Mouse (Mus musculus) right cerebral cortex, adult 18-20 months (tissue): ENCODE measurements at regions not wholly inside any gene's neighbourhood (a gene's known extent, or its start where the extent isn't known, plus 50 kb on each side); places are given as distances from the start of the nearest gene placed in this dataset.

Source experiments
- DNase-seq: peaks from one replicate; pipeline ENCODE4 v3.0.0; 2022; ENCODE audit warnings: mixed read lengths

DNA sequence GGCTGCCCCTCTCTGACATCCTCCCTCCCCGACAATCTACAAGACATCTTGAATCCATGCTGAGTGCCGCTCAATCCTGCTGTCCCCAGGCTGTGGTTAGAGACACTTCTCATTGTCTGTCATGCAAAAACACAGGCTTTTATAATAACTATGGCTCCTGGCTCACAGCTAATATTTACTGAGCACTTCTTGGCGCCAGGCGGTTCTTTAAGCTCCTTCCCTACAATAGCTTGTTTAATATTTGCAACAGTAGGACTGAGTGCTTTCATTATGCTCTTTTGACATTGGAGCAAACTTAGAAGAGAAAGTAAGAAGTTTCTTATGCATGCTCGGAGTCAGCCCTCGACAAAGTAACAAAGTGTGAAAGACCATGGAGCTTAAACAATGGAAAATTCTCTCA is 151.6 kb upstream of the Irx6 start:
- no peak for DNase-seq

DNA sequence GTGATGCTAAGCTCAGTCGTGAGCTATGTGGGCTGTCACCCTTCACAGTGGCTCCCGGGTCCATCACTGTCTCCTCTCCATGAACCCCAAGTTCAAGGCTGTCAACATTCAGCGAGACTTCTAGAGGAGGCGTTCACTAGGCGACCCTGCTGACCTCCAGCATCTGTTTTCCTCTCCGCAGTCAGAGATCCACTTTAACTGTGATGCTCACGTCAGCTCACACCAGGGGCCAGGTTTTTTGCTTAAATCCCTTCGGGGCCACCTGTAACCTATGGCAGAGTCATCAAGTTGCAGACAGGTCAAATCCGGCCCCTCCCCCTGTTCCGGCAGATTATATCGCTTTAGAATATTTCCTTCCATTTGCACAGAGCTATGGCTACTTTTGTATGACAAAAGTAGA is 144.3 kb upstream of the Irx6 start:
- DNase-seq: no peak

DNA sequence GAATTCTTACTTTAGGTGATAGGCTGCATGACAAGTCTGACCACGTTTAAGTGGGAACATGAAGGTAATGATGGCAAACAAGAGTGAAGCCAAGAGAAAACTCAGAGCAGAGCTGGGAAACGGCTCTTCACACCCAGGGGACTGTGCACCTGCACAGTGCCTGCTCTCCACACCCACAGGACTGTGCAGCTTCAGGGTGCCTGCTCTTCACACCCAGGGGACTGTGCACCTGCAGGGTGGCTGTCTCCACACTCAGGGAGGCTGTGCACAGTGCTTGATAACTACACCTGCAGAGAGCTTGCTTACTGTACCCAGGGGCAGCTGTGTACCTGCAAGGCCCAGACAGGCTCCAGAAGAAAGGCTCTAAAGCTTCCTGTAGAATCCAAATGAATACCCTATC is 133.5 kb upstream of the Irx6 start:
- DNase-seq: no peak

DNA sequence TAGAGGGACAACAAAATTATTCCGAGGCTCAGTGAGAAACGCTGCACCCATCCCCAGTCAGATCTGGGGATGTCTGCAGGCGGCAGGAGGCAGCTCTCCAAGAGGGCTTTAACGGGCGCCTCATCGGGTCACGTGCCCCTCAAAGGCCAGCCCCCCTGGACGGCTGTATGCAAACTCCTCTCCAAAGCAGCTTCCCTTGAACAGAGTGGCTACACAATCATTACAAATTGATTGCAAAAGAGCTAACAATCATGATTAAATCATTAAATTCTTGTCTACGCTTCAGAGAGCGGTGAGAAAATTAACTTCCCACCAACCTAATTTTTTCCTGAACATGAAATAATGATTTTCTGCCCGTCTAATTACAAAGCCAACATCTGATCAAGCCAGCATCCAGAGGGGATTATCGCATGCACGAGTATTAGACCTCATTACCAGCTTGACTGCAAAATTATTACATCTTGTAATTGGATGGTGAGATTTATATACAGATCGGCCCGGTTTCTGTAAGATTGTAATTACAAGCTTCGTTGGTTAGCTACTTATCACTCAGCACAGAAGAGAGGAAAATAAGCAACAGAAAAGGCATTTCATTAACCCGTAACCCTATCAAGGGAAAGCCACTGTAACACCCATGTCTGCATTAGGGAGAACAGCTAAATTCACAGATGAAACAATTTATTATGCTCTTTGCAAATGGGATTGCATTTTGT is 128.6 kb upstream of the Irx6 start:
- DNase-seq: no peak

DNA sequence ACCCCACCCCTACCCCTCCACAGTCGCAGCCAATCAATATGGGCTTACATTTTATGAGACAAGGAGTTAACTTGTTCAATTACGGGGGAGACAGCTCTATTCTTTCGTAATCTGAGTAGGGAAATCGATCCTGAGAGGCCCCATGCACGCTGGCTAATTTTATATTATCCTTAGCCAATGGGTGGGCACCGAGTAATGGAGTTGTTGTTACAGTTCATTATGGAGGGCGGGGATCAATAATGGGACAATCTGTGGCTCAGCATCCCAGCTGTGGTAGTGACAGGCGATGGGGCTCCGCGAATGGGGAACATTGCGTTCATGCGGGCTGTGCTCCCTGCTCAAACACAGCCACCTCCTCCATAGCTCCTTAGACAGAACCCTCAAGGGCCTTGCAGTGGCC is 118.9 kb upstream of the Irx6 start:
- no peak for DNase-seq

DNA sequence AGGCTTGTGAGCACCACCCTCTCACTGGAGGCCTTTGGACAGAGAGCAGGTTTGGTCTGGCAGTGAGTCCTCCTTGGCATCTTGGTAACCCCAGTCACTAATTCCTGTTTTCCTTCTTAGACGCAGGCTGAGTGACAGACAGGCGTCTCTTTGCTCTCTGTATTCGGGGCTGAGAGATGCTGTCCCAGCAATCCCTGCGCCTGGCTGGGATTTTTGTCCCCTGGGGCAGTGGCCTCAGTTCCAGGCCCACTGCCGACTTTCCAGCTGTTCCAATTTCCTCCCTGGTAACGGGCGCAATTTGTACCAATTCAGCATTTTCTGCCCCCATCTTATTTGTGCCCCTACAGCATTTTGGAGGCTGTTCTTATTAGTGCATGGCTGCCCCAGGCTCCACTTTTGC is 118.5 kb upstream of the Irx6 start:
- DNase-seq: no peak

DNA sequence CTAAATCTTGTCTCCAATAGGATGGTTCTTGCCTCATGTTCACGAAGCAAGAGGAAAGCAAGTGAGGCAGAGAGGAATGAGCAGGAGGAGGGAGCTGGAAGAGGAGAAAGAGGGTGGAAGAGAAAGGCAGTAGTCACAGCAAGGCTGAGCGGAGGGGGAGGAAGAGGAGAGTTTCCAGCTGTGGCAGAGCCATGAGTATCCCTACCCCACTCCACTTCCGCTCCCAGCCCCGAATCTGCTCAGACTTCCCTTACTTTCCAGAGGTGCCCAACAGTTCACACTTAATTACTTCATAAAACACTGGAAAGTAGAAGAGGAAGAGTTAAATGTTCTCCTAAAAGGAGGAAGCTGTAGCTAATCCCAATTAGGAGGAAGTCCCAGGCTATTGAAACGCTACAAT is 111.6 kb upstream of the Irx6 start:
- DNase-seq: no peak

DNA sequence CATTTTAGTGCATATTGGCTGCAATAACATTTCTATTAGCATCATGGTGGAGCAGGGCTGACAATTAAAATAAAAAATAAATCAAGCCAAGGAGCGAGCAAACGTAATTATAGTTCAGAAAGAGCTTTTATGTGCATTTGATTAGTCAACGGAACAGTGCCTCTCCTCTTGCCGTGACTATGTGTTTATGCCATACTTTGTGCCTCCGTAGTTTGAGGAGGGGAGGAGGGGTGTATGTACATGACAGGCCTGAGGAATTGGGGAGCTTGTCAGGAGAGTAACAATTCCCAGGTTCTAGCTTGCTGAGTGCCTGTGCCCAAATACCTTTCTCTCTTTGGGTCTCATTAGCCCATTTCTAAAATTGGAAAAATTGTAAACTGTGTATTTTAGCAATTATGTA is 111.1 kb upstream of the Irx6 start:
- DNase-seq: no peak

DNA sequence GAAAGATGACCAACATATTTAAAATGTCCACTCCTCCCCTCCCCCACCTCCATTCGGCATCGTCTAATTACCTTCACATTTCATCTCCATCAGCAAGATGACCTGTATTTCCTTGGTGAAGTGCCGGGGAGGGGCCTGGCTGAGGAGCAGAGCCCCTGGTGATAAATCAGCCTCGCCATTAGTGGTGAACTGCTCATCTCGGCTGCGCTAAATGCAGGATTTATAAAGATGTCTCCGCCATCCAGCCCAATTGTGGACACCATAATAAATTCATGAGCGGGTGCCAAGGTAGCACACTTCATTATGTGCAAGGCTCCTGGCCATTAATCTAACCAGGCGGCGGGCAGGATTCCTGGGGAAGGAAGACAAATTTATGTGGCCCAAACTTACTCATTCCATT is 104.4 kb upstream of the Irx6 start:
- DNase-seq: no peak

DNA sequence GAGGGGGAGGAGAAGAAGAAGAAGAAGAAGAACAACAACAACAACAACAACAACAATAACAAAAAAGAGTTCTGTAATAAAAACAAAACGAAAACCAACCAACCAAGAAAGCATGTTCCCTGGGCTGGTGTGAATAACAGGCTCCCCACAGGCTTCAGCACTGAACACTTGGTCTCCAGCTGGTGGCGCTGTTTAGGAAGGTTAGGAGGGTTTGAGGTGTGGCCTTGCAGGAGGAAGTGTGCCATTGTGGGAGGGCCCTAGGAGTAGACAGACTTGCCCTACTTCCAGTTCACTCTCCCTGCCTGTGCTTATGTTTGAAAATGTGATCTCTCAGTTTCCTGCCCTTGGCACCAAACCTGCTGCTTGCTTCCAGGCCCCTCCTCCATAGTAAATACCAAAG is 94.6 kb upstream of the Irx6 start:
- no peak for DNase-seq

DNA sequence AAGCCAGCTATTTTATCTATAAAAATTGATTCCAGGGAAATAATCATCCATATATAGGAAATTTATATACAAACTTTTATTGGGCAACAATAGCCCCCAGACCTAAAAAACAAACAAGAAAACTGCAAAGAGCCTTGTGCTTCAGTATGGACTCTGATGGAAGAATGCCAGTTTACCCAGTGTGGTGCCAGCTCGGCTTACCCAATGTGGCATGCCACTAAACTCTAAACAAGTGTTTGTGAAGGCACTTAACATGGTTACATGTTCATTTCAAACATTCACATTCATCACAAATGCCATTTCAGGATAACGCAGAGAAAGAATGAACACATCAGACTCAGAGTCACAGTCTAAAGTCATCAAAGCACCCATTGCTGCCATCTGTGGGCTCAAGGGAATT is 93.0 kb upstream of the Irx6 start:
- no peak for DNase-seq

DNA sequence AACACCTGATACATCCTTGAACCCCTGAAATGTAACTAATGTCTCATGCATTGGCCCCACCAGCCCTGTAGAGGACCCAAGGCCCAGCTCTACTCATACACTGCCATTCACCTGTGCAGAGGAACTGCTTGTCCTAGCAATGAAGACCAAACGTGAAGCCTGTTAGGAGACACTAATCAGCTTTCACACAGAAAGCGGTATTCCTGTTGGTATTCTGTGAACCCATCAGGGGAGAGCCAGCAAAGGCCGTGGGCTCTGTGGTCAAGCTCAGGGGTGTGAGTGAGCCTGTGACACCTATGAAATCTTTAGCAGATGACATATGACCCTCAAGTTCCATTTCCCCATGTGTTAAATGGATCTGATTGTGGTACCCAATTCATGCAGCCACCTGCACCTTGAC is 73.3 kb upstream of the Irx6 start:
- no peak for DNase-seq

DNA sequence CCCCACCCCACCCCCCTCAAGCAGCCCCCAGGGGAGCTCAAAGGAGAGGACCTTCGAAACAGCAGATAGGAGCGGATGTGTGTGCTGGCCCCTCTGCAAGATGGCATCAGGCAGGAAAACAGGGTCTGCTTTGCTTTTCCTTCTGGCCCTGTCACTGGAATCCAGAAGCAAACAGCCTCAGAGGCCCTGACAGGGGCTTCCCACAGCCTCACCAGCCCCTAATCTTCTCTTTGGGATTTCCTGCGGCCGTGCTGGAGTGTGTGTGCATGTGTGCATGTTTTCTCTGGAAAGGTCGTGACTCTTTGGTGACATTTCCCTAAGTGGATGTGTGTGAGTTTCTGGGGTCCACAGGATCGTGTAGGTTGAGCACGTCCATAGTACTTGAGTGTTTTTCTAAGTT is 71.1 kb upstream of the Irx6 start:
- DNase-seq: no peak

DNA sequence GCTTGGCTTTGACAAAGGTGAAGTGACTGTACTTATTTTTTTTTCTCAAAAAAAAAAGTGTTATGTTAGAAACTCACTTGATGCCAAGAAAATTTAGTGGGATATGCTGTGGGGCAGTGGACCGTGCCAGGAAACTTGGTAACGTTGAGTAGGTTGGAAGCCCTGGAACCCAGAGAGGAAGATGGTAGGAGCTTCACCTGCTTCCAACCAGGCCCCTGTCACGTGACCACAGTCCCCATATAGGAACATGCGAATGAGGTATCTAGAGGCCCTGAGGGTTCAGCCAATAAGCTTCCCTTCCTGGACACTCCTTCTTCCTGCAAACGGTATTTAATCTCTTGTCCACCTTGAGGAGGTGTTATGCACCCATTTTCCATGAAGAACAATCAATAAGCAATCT is 68.5 kb upstream of the Irx6 start:
- no peak for DNase-seq

DNA sequence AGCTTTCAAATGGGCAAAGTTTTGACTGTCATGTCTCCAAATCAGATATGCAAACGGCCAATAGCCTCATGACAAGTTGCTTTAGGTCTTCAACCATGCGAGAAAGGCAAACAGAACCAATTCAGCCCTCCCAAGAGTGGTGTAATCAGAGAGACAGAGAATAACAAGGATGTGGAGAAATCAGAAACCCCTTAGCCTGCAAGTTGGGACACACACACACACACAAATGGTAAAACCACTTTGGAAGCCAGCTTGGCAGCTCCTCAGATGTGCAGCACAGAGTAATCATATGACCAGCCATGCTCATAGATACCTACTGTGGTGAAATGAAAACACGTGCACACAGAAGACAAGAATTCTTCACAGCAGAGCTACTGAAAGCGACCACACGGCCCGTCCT is 66.5 kb upstream of the Irx6 start:
- no peak for DNase-seq

DNA sequence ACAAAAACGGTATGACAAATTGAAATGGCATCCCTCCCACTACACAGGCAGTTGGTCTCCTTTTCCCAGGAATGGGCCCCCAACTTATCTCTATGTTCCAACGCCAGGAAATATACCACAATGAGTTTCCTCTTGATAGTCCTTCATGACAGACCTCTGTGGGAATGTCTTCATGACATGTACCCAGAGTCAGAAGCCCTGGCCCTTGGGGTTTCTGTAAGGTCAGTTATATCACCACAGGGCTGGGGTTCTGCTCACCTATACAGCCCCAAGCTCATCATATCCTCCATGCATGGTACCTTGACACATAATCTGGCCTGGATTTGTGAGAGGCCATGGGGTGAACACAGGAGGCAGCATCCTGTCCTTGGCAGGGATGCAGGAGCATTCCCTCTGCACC is 64.2 kb upstream of the Irx6 start:
- DNase-seq: no peak

DNA sequence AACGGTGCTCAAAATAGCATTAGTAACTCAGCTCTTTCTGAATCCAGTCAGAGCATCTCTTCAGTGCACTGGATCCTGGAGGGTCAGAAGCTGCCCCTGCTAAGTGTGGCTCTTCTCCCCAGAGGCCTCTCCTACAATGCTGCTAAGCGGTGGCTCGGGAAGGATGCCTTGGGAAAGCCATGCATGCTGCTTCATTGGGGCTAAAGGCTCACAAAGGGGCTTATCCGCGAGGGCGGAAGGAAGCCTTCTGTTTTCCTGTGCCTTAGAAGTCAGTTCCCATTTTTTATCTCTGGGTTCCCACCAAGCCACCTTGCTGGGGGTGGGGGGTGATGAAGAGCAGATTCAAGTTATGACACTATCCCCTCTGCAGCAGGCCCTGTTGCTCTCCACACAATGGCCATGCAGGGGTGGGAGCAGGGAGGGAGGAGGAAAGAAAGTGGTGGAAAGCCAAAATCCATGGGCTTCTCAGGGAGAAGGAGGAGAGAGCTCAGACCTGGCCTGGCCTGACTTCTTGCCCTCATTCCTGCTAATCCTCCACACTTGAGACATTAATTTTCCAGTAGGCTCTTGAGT is 63.5 kb upstream of the Irx6 start:
- DNase-seq: no peak

DNA sequence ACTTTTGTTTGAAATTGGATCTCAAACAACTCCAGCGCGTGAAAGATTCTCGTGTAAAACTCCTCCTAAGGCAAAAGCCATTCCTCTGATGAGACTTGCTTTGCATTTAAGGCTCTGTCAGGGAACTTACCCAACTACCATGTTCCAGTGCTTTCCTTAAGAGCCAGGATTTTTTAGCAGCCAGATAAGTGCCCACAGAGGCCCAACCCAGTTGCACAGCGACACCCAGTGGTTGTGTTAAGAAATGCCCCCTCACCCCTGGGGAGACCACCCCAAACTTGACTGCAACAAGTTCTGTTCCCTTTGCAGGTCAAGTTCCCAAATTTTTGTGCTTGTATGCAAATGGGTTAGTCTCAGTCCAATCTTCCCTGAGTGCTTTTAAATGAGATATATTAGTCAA is 60.6 kb upstream of the Irx6 start:
- no peak for DNase-seq

DNA sequence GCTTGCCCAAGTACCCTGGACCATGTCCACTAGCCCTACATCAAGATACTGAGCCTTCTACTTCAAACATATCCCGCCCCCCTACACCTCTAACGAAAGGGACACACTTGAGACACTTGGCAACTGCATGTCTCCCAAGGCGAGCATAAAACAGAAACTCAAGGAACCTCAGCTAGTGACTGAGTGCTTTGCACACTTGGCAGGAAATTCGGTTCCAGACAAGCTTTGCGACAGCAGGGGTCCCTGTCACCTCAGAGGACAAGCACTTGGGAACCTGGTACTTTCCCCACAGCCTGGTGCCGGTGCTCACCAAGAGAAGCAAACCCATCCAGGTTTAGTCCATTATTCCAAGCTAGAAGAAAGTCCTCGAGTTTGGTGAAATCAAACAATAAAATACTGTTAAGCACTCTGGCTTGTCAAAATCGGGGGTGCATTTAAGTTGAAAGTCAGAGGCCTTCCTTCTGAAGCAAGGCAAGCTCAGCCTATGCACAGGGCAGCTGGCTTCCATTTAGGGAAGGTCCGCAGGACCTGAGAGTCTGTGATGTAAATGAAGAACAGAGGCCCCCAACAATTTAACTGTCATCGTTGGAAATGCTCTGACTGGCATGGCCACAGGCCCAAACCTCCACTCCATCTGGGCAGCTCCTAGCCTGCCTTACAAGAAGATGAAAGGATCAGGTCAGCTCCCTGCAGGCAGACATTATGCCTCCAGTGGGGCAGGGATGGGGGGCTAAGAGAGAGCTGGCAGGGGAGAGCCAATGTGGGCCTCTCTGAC is 57.6 kb upstream of the Irx6 start:
- DNase-seq: no peak

DNA sequence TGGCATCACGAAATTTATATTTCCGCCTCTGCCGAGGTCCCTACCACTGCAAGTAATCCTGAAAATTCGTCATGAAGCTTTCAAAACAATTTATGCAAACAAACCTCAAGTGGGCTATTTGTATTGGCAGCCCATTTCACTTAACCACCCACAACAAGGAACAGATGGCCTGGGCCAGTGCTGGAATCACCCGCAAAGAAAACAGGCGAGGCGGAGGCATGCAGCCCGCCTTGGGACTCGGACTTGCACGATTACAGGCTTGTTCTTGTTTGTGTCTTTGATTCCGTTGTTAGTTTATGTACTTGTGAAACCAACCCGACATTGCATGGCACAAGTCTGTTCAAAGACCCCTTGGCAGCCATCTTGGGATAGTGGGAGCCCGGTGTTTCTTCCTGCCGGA is 55.8 kb upstream of the Irx6 start:
- DNase-seq: no peak
